Mouse (Mus musculus) c-Kit-positive CD71-negative TER-119-negative erythroid progenitor cells, embryonic 14.5 days (primary cell): ENCODE measurements around the gene Gm10392.

Experiments used
- DNase-seq: peaks from one replicate; pipeline ENCODE4 v3.0.0-alpha.2; 2013; ENCODE audit warnings: low read depth

Gene Gm10392

DNA sequence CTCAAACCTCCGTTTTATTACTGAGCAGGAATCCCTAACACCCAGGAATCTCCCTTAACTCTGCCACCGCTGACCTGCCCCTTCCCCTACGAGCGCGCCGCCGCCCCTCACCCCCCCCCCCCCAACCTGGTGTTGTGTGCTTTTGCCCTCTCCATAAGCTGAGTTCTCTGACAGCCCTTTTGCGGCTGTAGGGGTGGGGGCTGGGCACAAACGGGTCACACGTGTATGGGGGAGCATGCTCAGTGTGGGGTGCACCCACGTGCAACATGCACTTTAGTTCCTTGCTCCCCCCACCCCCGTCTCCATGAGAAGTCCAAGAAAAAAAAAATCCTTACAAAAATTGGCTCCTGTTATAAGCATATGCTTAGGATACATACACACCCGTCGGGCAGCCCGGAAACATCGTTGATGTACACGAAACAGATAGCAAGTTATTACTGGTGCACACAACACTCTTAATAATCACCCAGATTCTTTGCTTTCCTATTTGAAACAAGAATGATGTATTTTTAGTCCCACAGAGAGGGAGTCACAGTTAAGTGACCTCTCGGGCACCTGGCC lies 26.6 kb downstream of the Gm10392 start:
- no peak for DNase-seq

DNA sequence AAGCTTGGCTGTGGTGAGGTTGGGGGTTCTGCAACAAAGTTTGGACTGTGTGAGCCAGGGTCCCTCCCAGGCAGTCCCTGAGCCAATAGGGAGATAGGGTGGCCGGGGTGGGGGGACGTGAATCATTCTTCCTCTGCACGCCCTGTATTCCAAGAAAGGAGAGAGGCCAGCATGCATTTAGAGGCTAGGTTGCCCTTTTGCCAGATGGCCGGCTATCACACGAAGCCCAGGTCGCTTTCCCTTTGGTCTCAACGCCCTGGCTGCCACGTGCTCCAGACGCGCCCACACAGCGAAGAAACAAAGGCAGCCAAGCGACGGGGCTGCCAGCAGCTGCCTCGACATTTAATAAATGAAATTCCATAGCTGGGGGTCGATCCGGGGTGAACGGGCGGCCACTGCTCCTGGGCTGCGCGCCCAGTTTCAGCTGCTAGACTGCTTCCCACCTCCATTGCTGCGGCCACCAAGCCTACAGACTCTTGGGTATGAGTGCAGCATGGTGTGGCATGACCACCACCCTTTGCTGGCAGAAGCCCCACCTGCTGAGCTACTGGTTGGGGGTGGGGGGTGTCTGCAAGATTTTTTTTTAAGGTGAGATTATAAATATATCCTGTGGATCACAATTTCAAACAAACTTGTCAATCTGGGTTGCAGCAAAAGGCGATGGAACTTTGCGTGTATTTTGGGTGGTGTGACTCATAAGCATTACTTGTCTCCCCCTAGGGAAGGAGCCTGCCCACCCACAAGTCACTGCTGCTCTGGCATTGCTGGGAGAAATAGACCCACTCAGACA lies 27.3 kb downstream of the Gm10392 start:
- DNase-seq: no peak

DNA sequence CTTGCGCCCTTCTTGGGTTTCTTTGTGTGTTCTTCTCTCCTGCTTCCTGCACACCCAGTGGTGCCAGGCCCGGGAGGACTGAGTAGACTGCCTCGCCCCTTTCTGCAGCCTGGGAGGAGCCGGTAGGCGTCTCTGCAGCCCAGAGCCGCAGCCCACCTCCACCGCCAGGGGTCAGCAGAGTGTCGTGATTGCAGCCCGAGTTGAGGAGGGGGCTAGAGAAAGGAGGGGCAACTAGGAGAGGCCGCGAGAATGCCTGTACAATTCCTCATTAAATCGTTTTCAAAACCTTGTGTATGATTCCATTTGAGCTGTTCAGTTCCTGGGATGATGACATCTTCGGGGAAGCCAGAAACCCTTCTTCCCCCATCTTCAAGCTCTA lies 27.9 kb downstream of the Gm10392 start:
- DNase-seq: no peak

GRCm38 (mm10) chr11:77490451-77490850 lies 28.5 kb downstream of the Gm10392 start:
- DNase-seq: no peak

- no peak for DNase-seq
Observed at GRCm38 (mm10) chr11:77489591-77490235, 29.3 kb downstream of the Gm10392 start, which contains the start of gene Ankrd13b. Gene Ankrd13b (minus strand): TSS chr11:77489678.

GRCm38 (mm10) chr11:77488771-77489581 lies 30.0 kb downstream of the Gm10392 start:
- no peak for DNase-seq

GRCm38 (mm10) chr11:77486798-77487197 lies 32.2 kb downstream of the Gm10392 start:
- no peak for DNase-seq

DNA sequence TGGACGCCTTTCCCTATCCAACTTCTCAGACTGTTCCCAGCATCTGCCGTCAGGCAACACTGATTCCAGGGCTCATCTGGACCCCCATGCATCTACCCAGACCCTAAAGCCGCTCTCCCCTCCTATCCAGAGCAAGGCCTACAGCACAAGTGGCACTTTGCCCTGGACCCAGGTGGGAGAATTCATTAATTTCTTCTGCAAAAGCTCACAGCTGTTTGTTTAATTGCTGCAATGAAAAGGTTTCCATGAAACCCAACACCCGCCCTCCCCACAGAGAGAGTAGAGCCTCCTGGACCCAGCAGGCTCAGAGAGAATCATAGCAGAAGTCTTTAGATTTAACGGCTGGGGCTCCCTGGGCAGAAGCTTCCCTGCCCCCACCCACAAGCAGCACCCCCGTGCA lies 33.8 kb downstream of the Gm10392 start:
- DNase-seq: no peak

DNA sequence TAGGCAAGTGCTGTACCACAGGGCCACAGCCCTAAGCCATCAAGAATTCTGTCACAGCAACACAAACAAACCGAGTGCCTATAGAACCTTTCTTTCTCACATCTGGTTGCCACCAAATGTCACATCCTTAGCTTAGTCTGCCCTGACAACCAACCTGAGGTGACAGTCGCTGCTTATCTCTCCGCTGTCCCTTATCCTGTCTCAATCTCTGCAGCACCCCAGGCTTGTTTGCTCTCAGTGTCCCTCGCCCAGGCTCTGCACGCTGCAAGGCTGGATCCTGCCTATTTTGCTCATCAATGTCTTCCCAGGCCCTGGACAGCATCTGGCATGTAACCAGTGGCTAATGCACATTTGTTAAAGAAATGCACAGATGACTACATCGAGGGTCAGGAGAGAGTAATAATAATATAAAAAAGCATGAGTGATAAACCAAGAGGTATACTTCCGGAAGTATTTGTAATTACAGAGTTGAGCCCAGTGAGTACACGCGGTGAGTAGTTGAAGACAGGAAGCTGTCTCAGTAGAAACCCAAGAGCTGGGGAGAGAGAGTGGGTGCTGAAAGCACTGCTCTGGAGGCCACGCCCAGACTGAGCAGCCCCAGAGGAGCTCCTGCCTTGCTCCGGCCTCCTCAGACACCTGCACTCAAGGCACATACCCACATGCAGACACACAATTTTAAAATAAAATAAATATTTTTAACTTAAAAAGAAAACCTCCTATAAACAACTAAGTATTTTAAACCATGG lies 35.3 kb downstream of the Gm10392 start:
- no peak for DNase-seq

GRCm38 (mm10) chr11:77483043-77483442 lies 36.0 kb downstream of the Gm10392 start:
- no peak for DNase-seq

- DNase-seq: no peak
Observed at GRCm38 (mm10) chr11:77476895-77477294, 42.1 kb downstream of the Gm10392 start.

DNA sequence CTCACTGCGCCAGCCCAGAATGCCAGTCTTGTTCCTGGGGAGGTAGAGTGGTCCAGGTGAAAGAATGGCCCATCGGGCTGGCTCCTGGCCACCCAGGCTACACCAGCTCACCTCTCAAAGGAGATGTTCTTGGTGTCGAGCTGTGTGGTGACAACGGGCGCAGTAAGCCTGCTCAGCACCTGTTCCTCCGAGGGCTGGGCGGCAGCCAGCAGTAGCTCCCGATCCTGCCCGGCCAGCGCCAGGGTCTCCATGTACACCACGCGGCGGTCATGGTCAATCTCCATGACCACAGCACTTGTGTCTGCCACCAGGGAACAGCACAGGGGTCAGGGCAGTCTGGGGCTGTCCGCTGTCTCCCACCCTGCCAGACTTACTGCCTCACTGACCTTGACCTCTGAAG lies 42.8 kb downstream of the Gm10392 start:
- no peak for DNase-seq

DNA sequence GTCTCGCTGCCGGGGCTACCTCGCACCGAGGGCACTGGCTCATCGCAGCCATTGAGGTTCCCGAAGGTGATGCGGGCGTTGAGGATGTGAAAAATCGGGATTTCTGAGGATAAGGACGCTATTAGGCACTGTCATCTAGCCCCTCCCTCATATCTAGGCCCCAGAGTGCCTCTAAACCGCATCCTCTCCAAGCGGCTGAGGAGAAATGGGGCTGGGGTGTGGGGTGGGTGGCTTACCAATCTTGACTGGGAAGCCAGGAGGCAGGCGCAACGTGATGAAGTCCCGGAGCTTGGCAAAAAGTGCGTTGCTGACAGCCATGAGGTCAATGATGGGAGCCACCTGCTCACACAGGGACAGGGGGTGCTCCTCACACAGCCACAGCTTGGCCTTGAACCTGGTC lies 46.2 kb downstream of the Gm10392 start:
- DNase-seq: no peak

DNA sequence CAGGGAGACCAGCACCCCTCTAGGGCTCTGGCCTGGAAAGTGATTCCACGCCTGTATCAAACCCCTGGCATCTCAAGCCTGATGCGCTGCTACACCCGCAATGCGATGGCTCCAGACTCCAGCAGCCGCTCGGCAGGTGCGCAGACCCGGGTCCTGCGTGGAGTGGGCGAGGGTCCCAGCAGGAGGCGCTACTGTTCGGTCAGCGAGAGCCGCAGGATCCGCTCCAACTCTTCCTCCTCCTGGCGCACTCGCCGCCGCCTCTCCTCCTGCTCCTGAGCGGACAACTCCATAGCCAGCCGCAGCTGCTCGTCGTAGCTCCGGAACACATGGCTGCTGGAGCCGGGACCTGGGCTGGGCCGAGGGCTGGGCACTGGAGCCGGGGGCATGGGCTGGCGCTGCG lies 47.6 kb downstream of the Gm10392 start:
- DNase-seq: no peak

DNA sequence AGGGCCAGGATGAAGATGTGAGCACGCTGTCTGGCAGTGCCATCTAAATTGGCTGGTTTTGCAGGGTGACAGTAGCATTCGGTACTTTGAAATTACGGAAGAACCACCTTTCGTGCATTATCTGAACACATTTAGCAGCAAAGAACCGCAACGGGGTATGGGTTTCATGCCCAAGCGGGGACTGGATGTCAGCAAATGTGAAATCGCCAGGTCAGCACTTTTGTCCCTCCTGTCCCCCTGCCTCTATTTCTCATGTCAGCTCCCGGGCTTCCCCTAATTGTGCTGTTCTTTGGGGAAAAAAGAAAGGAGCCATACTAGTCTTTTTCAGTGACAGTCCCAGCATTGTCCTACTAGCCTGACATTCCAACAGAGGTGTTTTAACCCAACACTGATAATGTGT lies 50.6 kb downstream of the Gm10392 start:
- no peak for DNase-seq

DNA sequence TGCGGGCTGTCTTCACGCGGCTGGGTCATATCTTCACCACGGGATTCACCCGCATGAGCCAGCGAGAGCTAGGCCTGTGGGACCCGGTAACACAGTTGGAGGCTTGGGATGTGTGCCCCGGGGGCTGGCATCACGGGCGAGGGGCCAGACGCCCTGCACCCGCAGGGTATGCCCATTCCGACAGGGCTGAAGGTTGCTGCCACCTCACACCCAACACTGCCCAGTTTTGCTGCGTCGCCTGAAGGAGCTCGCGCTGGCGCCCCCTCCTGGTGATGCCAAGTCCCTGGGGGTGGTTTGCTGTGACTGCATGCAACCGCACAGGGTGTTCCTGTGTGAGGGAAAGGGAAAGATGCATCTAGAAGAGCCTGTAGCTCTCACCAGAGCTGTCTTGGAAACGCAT lies 51.2 kb downstream of the Gm10392 start:
- DNase-seq: peak; percentile 72

DNA sequence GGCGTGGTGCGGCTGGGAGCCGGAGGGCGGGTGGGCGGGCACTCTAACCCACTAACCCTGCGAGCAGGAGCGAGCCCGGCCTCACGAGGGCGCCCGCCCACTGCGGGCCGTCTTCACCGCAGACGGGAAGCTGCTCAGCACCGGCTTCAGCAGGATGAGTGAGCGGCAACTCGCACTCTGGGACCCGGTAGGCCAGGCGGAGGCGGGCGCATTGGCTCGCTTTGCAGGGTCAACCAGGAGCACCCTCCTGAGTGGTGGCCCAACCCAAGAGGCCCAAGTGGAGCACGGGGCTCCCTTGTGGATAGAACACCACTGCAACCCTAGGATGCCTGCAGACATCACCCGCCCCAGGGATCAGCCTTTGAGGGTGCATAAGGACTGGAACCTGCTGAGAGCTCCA lies 51.8 kb downstream of the Gm10392 start:
- peak; percentile 59 for DNase-seq
